Mouse (Mus musculus): ENCODE measurements around the gene Ppp1r15b.

Gene Ppp1r15b

GRCm38 (mm10) chr1:133119931-133120712, 10.8 kb upstream of the Ppp1r15b start:
- CTCF ChIA-PET = no interaction called here

GRCm38 (mm10) chr1:133121246-133121645, 9.7 kb upstream of the Ppp1r15b start:
- CTCF ChIA-PET = interaction anchor here (0.8 kb wide), 1 partner anchor 16 kb away, joined by 3 read pairs; no protein-coding TSS in a partner anchor

- CTCF ChIA-PET = interaction anchor here (0.7 kb wide), 1 partner anchor 80 kb away, joined by 5 read pairs; no protein-coding TSS in a partner anchor
These were observed 6.8 kb upstream of the Ppp1r15b start for GRCm38 (mm10) chr1:133124137-133124536.

GRCm38 (mm10) chr1:133125640-133126364, 5.1 kb upstream of the Ppp1r15b start:
- CTCF ChIA-PET = interaction anchor here (0.5 kb wide), 1 partner anchor 12 kb away, joined by 4 read pairs; no protein-coding TSS in a partner anchor

GRCm38 (mm10) chr1:133126365-133126740, 4.6 kb upstream of the Ppp1r15b start:
- CTCF ChIA-PET = interaction anchor here (0.5 kb wide), 1 partner anchor 12 kb away, joined by 4 read pairs; no protein-coding TSS in a partner anchor

- CTCF ChIA-PET = no interaction called here
These were observed 3.6 kb upstream of the Ppp1r15b start for GRCm38 (mm10) chr1:133127328-133127727.

GRCm38 (mm10) chr1:133129471-133130221, 1.3 kb upstream of the Ppp1r15b start:
- CTCF ChIA-PET = interaction anchor here (0.6 to 0.9 kb wide), 3 partner anchors 78 to 1788 kb away, joined by 3 to 4 read pairs (median 3); no protein-coding TSS in a partner anchor

GRCm38 (mm10) chr1:133131561-133131905, 590 bp downstream of the Ppp1r15b start:
- CTCF ChIA-PET = interaction anchor here (1.2 kb wide), 1 partner anchor 13 kb away, joined by 4 read pairs; no protein-coding TSS in a partner anchor

GRCm38 (mm10) chr1:133131936-133132335, 993 bp downstream of the Ppp1r15b start:
- CTCF ChIA-PET = interaction anchor here (1.2 kb wide), 1 partner anchor 13 kb away, joined by 4 read pairs; no protein-coding TSS in a partner anchor

- CTCF ChIA-PET = interaction anchor here (1.2 kb wide), 1 partner anchor 12 kb away, joined by 4 read pairs; no protein-coding TSS in a partner anchor
These were observed 1.7 kb downstream of the Ppp1r15b start for GRCm38 (mm10) chr1:133132388-133133326.

GRCm38 (mm10) chr1:133133425-133133824, 2.5 kb downstream of the Ppp1r15b start:
- CTCF ChIA-PET = no interaction called here

GRCm38 (mm10) chr1:133134071-133134470, 3.1 kb downstream of the Ppp1r15b start:
- CTCF ChIA-PET = interaction anchor here (0.6 to 0.7 kb wide), 2 partner anchors 23 to 101 kb away, joined by 3 to 23 read pairs; no protein-coding TSS in a partner anchor

- CTCF ChIA-PET = no interaction called here
These were observed 3.9 kb downstream of the Ppp1r15b start for GRCm38 (mm10) chr1:133134881-133135280.

GRCm38 (mm10) chr1:133135808-133136207, 4.9 kb downstream of the Ppp1r15b start:
- CTCF ChIA-PET = interaction anchor here (0.7 to 0.8 kb wide), 4 partner anchors 64 to 1297 kb away, joined by 4 to 8 read pairs (median 4); no protein-coding TSS in a partner anchor

- CTCF ChIA-PET = interaction anchor here (0.7 kb wide), 1 partner anchor 12 kb away, joined by 4 read pairs; no protein-coding TSS in a partner anchor
These were observed 7.5 kb downstream of the Ppp1r15b start for GRCm38 (mm10) chr1:133138401-133138800.

GRCm38 (mm10) chr1:133146014-133147009, 15.4 kb downstream of the Ppp1r15b start:
- CTCF ChIA-PET = interaction anchor here (0.7 kb wide), 1 partner anchor 542 kb away, joined by 3 read pairs; no protein-coding TSS in a partner anchor

- CTCF ChIA-PET = interaction anchor here (0.5 kb wide), 1 partner anchor 934 kb away, joined by 3 read pairs; no protein-coding TSS in a partner anchor
These were observed 16.4 kb downstream of the Ppp1r15b start for GRCm38 (mm10) chr1:133147324-133147723.

- CTCF ChIA-PET = no interaction called here
These were observed 17.2 kb downstream of the Ppp1r15b start for GRCm38 (mm10) chr1:133148122-133148521.

- CTCF ChIA-PET = interaction anchor here (0.7 kb wide), 2 partner anchors 8 to 29 kb away, joined by 3 to 5 read pairs; no protein-coding TSS in a partner anchor
These were observed 19.6 kb downstream of the Ppp1r15b start for GRCm38 (mm10) chr1:133150556-133150955.

Data from spleen, embryonic (tissue).